Mouse (Mus musculus) stomach, postnatal 0 days (tissue): Measurements from ENCODE around the gene Pm20d1. TPM values are rescaled to one million over a fixed set of nuclear protein-coding genes. Genes with fewer than 3 reads are reported as not detected.
"Not testable (repeated sequence)": the region's sequence is repeated elsewhere in the genome, so short reads cannot be mapped to it uniquely, and the experiment has no call there.

ENCODE experiments used
- ATAC-seq: fragments of 200-750 bp; cut with Nextera tagmentation; 2 replicates; pipeline ENCODE4 v1.8.0; 2017; ENCODE audit not compliant: low FRiP score, low TSS enrichment
- DNase-seq: peaks from one replicate; pipeline ENCODE4 v3.0.0-alpha.2; 2016; ENCODE audit warnings: low spot score
- H3K27ac ChIP-seq: fragments of 300-500 bp; sonication (generic); replicated peaks from 2 replicates; pipeline ENCODE4 v1.5.1; 2014; ENCODE audit warnings: mild to moderate bottlenecking, control low read depth
- H3K27me3 ChIP-seq: fragments of 300-500 bp; sonication (generic); 2 replicates; pipeline ENCODE4 v1.6.1; 2014; ENCODE audit warnings: low read length; ENCODE audit not compliant: control insufficient read depth, insufficient read depth
- H3K36me3 ChIP-seq: fragments of 300-500 bp; sonication (generic); 2 replicates; pipeline ENCODE4 v1.6.1; 2014; ENCODE audit warnings: low read length, mixed read lengths; ENCODE audit not compliant: control insufficient read depth, insufficient read depth
- H3K4me1 ChIP-seq: fragments of 300-500 bp; sonication (generic); replicated peaks from 2 replicates; pipeline ENCODE4 v1.6.1; 2014; ENCODE audit warnings: antibody characterized with exemption; ENCODE audit not compliant: control insufficient read depth, insufficient read depth
- H3K4me2 ChIP-seq: fragments of 300-500 bp; sonication (generic); replicated peaks from 2 replicates; pipeline ENCODE4 v1.6.1; 2014; ENCODE audit warnings: low read depth, mild to moderate bottlenecking, control low read depth, moderate library complexity
- H3K4me3 ChIP-seq: fragments of 300-500 bp; sonication (generic); 2 replicates; pipeline ENCODE4 v1.5.1; 2014; ENCODE audit warnings: low read depth, low read length, control low read depth
- H3K9ac ChIP-seq: fragments of 300-500 bp; sonication (generic); 2 replicates; pipeline ENCODE4 v1.6.1; 2014; ENCODE audit warnings: mild to moderate bottlenecking, low read length, control low read depth, mixed read lengths
- H3K9me3 ChIP-seq: fragments of 300-500 bp; sonication (generic); 2 replicates; pipeline ENCODE4 v1.6.1; 2016; ENCODE audit warnings: low read length; ENCODE audit not compliant: control insufficient read depth
- CTCF ChIP-seq: IDR thresholded peaks from 2 replicates; pipeline ENCODE4 v1.5.1; 2016; ENCODE audit warnings: antibody characterized with exemption, low read depth, mild to moderate bottlenecking, moderate library complexity
- EP300 ChIP-seq: optimal IDR thresholded peaks from 2 replicates; pipeline ENCODE3; 2016; ENCODE audit warnings: antibody characterized with exemption
- WGBS: fragments of 180-500 bp; shearing (Covaris S2); extraction: QIAGEN DNeasy Blood & Tissue Kit; methylation state at CpG from one replicate; pipeline ENCODE4 v1.1.7; 2014; 5-methylcytosine and 5-hydroxymethylcytosine counted together
- polyA plus RNA-seq: library from polyadenylated mRNA; unstranded; fragments of >200 nt; fragmentation: Nextera tagmentation; extraction: Ambion mirVana; gene quantifications from 2 replicates; pipeline ENCODE4 v1.2.1, GENCODE M21; 2015

Pm20d1 gene
- polyA plus RNA-seq, 1 experiment from 2014 or later = 1.1 TPM

DNA sequence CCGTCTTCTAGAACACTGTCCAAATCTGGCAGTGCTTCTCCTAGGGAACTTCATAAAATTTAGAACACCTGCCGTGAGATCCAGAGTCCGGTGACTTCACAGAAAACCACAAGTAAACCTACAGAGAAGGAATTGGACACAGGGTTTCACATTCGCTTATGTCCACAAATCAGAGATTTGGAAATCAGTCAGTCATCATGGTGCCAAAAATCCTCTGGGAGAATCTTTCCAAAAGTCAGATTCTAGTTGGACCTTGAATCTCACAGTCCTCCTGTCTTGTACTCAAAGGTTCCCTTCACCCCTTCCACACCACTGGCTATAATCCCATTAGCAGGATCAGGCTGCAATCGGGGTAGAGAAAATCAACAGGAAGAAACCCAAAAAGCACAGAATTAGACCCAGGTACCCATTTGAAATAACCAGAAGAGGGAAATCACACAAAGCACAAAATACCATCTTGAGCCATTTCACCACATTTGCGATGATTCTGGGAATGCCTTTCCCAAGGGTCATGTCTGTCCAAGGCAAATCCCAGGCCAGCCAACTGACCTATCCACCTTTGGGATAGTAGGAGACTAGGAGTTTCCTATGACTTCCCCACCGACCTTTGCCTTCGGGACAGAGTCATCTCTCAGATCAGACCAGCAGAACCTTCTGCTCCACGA lies 15.6 kb downstream of the Pm20d1 start:
- no peaks in the 10 kb centered on the region for H3K36me3 ChIP-seq
- H3K27me3 ChIP-seq = no peaks in the 10 kb centered on the region
- H3K4me3 ChIP-seq = no peak overlapping the region
- no peaks in the 10 kb centered on the region for H3K9me3 ChIP-seq
- H3K4me2 ChIP-seq = no peak overlapping the region
- DNase-seq = no peak
- no peak overlapping the region for H3K27ac ChIP-seq
- TF ChIP-seq CTCF (no peak), EP300 (no peak)
- ATAC-seq = no peak
- 90% methylated on average over 9 of the region's 9 CpGs for WGBS
- H3K9ac ChIP-seq = no peak overlapping the region
- H3K4me1 ChIP-seq = no peaks in the 10 kb centered on the region

GRCm38 (mm10) chr1:131813731-131814130 lies 16.6 kb downstream of the Pm20d1 start:
- TF ChIP-seq CTCF (no peak), EP300 (no peak)
- Histone ChIP-seq H3K27me3 (no peaks in the 10 kb centered on the region), H3K4me2 (no peak overlapping the region), H3K4me3 (no peak overlapping the region), H3K9me3 (no peaks in the 10 kb centered on the region), H3K27ac (no peak overlapping the region), H3K4me1 (no peaks in the 10 kb centered on the region), H3K36me3 (no peaks in the 10 kb centered on the region), H3K9ac (no peak overlapping the region)
- no peak for DNase-seq
- ATAC-seq = no peak
- 84% methylated on average over 4 of the region's 4 CpGs for WGBS

DNA sequence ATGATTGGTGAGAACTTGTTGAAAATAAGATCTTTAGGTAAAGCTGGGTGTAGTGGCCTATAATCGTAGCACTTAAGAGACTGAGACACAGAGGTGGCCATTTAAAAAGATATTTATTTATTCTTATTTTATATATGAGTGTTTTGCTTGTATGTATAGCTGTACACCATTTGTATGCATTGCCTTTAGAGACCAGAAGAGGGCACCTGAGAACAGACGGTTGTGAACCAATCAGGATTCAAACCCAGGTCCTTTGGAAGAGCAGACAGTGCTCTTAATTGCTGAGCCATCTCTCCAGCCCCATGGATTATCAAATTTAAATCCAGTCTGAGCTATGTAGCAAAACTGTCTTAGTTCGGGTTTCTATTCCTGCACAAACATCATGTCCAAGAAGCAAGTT lies 17.0 kb downstream of the Pm20d1 start:
- H3K4me1 ChIP-seq = no peaks in the 10 kb centered on the region
- TF ChIP-seq CTCF (peak; percentile 15), EP300 (no peak)
- H3K36me3 ChIP-seq = no peaks in the 10 kb centered on the region
- no peak overlapping the region for H3K4me2 ChIP-seq
- no peak overlapping the region for H3K27ac ChIP-seq
- WGBS = 87% methylated on average over 3 of the region's 3 CpGs
- H3K27me3 ChIP-seq = no peaks in the 10 kb centered on the region
- ATAC-seq (no peak), DNase-seq (no peak)
- H3K4me3 ChIP-seq = no peak overlapping the region
- H3K9me3 ChIP-seq = no peaks in the 10 kb centered on the region
- no peak overlapping the region for H3K9ac ChIP-seq

- H3K27me3 ChIP-seq = no peaks in the 10 kb centered on the region
- DNase-seq = no peak
- no peaks in the 10 kb centered on the region for H3K36me3 ChIP-seq
- H3K9ac ChIP-seq = no peak overlapping the region
- H3K9me3 ChIP-seq = no peaks in the 10 kb centered on the region
- WGBS = 80% methylated on average over 6 of the region's 6 CpGs
- H3K27ac ChIP-seq = no peak overlapping the region
- ATAC-seq = no peak
- H3K4me1 ChIP-seq = no peaks in the 10 kb centered on the region
- H3K4me2 ChIP-seq = no peak overlapping the region
- no peak overlapping the region for H3K4me3 ChIP-seq
- TF ChIP-seq EP300 (no peak), CTCF (no peak)
Observed at GRCm38 (mm10) chr1:131816886-131817285, 19.7 kb downstream of the Pm20d1 start.

GRCm38 (mm10) chr1:131820353-131820752 lies 23.2 kb downstream of the Pm20d1 start:
- 74% methylated on average over 8 of the region's 9 CpGs for WGBS
- H3K27ac ChIP-seq = not testable (repeated sequence)

GRCm38 (mm10) chr1:131820887-131821328 lies 23.7 kb downstream of the Pm20d1 start:
- Histone ChIP-seq H3K27me3 (no peaks in the 10 kb centered on the region), H3K4me3 (no peak overlapping the region), H3K27ac (no peak overlapping the region), H3K9ac (no peak overlapping the region), H3K4me1 (no peaks in the 10 kb centered on the region), H3K9me3 (no peaks in the 10 kb centered on the region), H3K36me3 (no peaks in the 10 kb centered on the region), H3K4me2 (no peak overlapping the region)
- WGBS = 67% methylated on average over 10 of the region's 10 CpGs
- no peak for ATAC-seq
- TF ChIP-seq EP300 (no peak), CTCF (no peak)
- DNase-seq = no peak

More at GRCm38 (mm10) chr1:131820353-131820752, 23.2 kb downstream of the Pm20d1 start:
- not testable (repeated sequence) for H3K36me3 ChIP-seq, H3K4me3 ChIP-seq, H3K4me2 ChIP-seq, H3K9me3 ChIP-seq, H3K9ac ChIP-seq, DNase-seq, H3K27me3 ChIP-seq, ATAC-seq, H3K4me1 ChIP-seq
